16 mouse cellular contexts compared by ENCODE assay signal in the genomic region with DNA sequence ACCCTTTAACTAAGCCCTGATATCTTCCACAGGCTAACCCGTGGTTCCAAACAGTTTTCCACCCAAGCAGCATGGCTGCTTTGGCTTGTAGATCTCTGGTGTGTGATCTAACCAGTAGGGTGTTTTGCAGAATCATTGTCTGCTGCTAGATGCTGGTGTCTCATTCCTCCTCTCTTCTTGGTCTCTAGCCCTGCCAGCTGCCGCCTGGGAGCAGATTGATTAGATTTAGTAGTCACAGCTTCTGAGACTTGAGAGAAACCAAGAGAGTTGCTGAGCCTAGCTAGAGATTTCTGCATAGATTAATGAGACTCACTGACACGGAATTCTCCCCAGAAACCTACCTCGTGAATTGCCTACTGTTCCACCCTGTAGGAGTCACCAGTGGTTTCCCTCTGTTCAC.
"Had no signal": no experiment of that assay in that cellular context is flagged by ENCODE, and none has a peak within 500 bp of the region (broad histone marks: within the 10 kb centered on the region; RNA-seq: fewer than 3 reads in every experiment).

No protein-coding gene starts in this region.

- H3K27ac ChIP-seq: kidney, embryonic 15.5 days; limb, embryonic 12.5 days; limb, embryonic 15.5 days; liver, embryonic 14.5 days; macrophage; midbrain, embryonic 12.5 days; midbrain, embryonic 15.5 days had no signal

- ATAC-seq: liver, postnatal 0 days; lung, postnatal 0 days; midbrain, embryonic 15.5 days had no signal

- H3K4me3 ChIP-seq: kidney, embryonic 15.5 days; limb, embryonic 12.5 days; limb, embryonic 15.5 days; midbrain, embryonic 12.5 days; midbrain, embryonic 15.5 days; neural tube, embryonic 13.5 days had no signal

- DNase-seq: kidney, adult 8-10 months; kidney, postnatal 10 days; kidney, postnatal 36 days; liver, postnatal 0 days; lung, embryonic 14.5 days; thymus, adult 18-20 months; thymus, postnatal 36 days had no signal
